Mouse (Mus musculus) embryonic facial prominence, embryonic 14.5 days (tissue): ENCODE data around the gene Plekha6. TPM values are rescaled to one million over a fixed set of nuclear protein-coding genes. Genes with fewer than 3 reads are reported as not detected.
A peak's percentile ranks its signal among the peaks of the same experiment; 100 is the strongest.

ENCODE experiments used
- ATAC-seq: fragments of 200-750 bp; cut with Nextera tagmentation; 2 replicates; pipeline ENCODE4 v1.8.0; 2017; ENCODE audit warnings: low read depth, moderate number of reproducible peaks, moderate TSS enrichment
- DNase-seq: peaks from one replicate; pipeline ENCODE4 v3.0.0-alpha.2; 2015; ENCODE audit warnings: low spot score
- H3K27ac ChIP-seq: fragments of 300-500 bp; sonication (generic); replicated peaks from 2 replicates; pipeline ENCODE4 v1.5.1; 2014; ENCODE audit warnings: low read depth, mild to moderate bottlenecking, low read length, moderate library complexity
- H3K27me3 ChIP-seq: fragments of 300-500 bp; sonication (generic); replicated peaks from 2 replicates; pipeline ENCODE4 v1.6.1; 2014; ENCODE audit warnings: low read length; ENCODE audit not compliant: control insufficient read depth, insufficient read depth
- H3K36me3 ChIP-seq: fragments of 300-500 bp; sonication (generic); 2 replicates; pipeline ENCODE4 v1.6.1; 2014; ENCODE audit warnings: low read length, mixed read lengths; ENCODE audit not compliant: control insufficient read depth, insufficient read depth
- H3K4me1 ChIP-seq: fragments of 300-500 bp; sonication (generic); 2 replicates; pipeline ENCODE4 v1.6.1; 2014; ENCODE audit warnings: antibody characterized with exemption, low read length; ENCODE audit not compliant: control insufficient read depth, insufficient read depth
- H3K4me2 ChIP-seq: fragments of 300-500 bp; sonication (generic); 2 replicates; pipeline ENCODE4 v1.6.1; 2014; ENCODE audit warnings: low read depth, mild to moderate bottlenecking, low read length, moderate library complexity, mixed read lengths
- H3K4me3 ChIP-seq: fragments of 300-500 bp; sonication (generic); 2 replicates; pipeline ENCODE4 v1.5.1; 2014; ENCODE audit warnings: low read depth, mild to moderate bottlenecking, low read length
- H3K9ac ChIP-seq: fragments of 300-500 bp; sonication (generic); 2 replicates; pipeline ENCODE4 v1.6.1; 2014; ENCODE audit warnings: low read depth, mild to moderate bottlenecking, low read length, moderate library complexity, mixed read lengths
- H3K9me3 ChIP-seq: fragments of 300-500 bp; sonication (generic); 2 replicates; pipeline ENCODE4 v1.6.1; 2016; ENCODE audit warnings: low read length; ENCODE audit not compliant: control insufficient read depth
- WGBS: fragments of 180-500 bp; shearing (Covaris S2); extraction: QIAGEN DNeasy Blood & Tissue Kit; methylation state at CpG from one replicate; pipeline ENCODE4 v1.1.7; 2014; 5-methylcytosine and 5-hydroxymethylcytosine counted together
- polyA plus RNA-seq: library from polyadenylated mRNA; unstranded; fragments of >200 nt; fragmentation: Nextera tagmentation; extraction: Ambion mirVana; gene quantifications from 2 replicates; pipeline ENCODE4 v1.2.1, GENCODE M21; 2014

Gene Plekha6
- polyA plus RNA-seq, 1 experiment from 2014 or later, result 6.3 TPM

GRCm38 (mm10) chr1:133209482-133209881, 45.5 kb downstream of the Plekha6 start:
- no peaks in the 10 kb centered on the region for H3K36me3 ChIP-seq
- no peak overlapping the region for H3K27ac ChIP-seq
- no peaks in the 10 kb centered on the region for H3K27me3 ChIP-seq
- peak overlapping the region; percentile 15; the same call in 1 of the 2 replicates for H3K4me2 ChIP-seq
- no peak overlapping the region for H3K9ac ChIP-seq
- no peak overlapping the region for H3K4me3 ChIP-seq
- DNase-seq (no peak), ATAC-seq (0 out of 2 replicates have a peak, but pooled peaks have one; percentile 38)
- 34% methylated on average over 7 of the region's 7 CpGs for WGBS
- H3K9me3 ChIP-seq, result no peaks in the 10 kb centered on the region
- peaks cover 15% of the 10 kb centered on the region for H3K4me1 ChIP-seq

- WGBS, result 26% methylated on average over 17 of the region's 17 CpGs
- H3K27ac ChIP-seq, result peak overlapping the region; percentile 31; the same call in 1 of the 2 replicates
- no peaks in the 10 kb centered on the region for H3K9me3 ChIP-seq
- peaks cover 15% of the 10 kb centered on the region for H3K4me1 ChIP-seq
- peak; percentile 26; the same call in 1 of the 2 replicates for ATAC-seq
- no peaks in the 10 kb centered on the region for H3K27me3 ChIP-seq
- H3K4me2 ChIP-seq, result peak overlapping the region; percentile 15; the same call in 1 of the 2 replicates
- no peak overlapping the region for H3K4me3 ChIP-seq
- H3K36me3 ChIP-seq, result no peaks in the 10 kb centered on the region
- peak; percentile 41 for DNase-seq
- H3K9ac ChIP-seq, result no peak overlapping the region
These were observed 46.0 kb downstream of the Plekha6 start for GRCm38 (mm10) chr1:133209901-133210516.

- Histone ChIP-seq H3K4me2 (no peak overlapping the region), H3K27me3 (no peaks in the 10 kb centered on the region), H3K9ac (no peak overlapping the region), H3K4me3 (no peak overlapping the region), H3K36me3 (no peaks in the 10 kb centered on the region), H3K27ac (no peak overlapping the region), H3K4me1 (peaks cover 15% of the 10 kb centered on the region), H3K9me3 (no peaks in the 10 kb centered on the region)
- 79% methylated on average over 5 of the region's 7 CpGs for WGBS
- no peak for ATAC-seq
- no peak for DNase-seq
These were observed 46.8 kb downstream of the Plekha6 start for GRCm38 (mm10) chr1:133210766-133211165.

GRCm38 (mm10) chr1:133212273-133212672, 48.3 kb downstream of the Plekha6 start:
- ATAC-seq (no peak), DNase-seq (no peak)
- H3K4me1 ChIP-seq, result peaks cover 15% of the 10 kb centered on the region
- H3K9ac ChIP-seq, result no peak overlapping the region
- H3K9me3 ChIP-seq, result no peaks in the 10 kb centered on the region
- no peaks in the 10 kb centered on the region for H3K36me3 ChIP-seq
- H3K27ac ChIP-seq, result no peak overlapping the region
- no peaks in the 10 kb centered on the region for H3K27me3 ChIP-seq
- H3K4me3 ChIP-seq, result no peak overlapping the region
- H3K4me2 ChIP-seq, result no peak overlapping the region
- 70% methylated on average over 4 of the region's 4 CpGs for WGBS

- Histone ChIP-seq H3K27ac (no peak overlapping the region), H3K4me2 (no peak overlapping the region), H3K27me3 (no peaks in the 10 kb centered on the region), H3K36me3 (no peaks in the 10 kb centered on the region), H3K4me3 (no peak overlapping the region), H3K9me3 (no peaks in the 10 kb centered on the region), H3K9ac (no peak overlapping the region), H3K4me1 (peaks cover 15% of the 10 kb centered on the region)
- no peak for DNase-seq
- 46% methylated on average over 7 of the region's 7 CpGs for WGBS
- ATAC-seq, result no peak
These were observed 49.1 kb downstream of the Plekha6 start for GRCm38 (mm10) chr1:133213098-133213497.

- Histone ChIP-seq H3K4me1 (peaks cover 15% of the 10 kb centered on the region), H3K9me3 (no peaks in the 10 kb centered on the region), H3K4me3 (no peak overlapping the region), H3K27ac (no peak overlapping the region), H3K27me3 (no peaks in the 10 kb centered on the region), H3K9ac (no peak overlapping the region), H3K4me2 (no peak overlapping the region), H3K36me3 (no peaks in the 10 kb centered on the region)
- WGBS, result 91% methylated on average over 4 of the region's 4 CpGs
- DNase-seq, result no peak
- no peak for ATAC-seq
These were observed 49.9 kb downstream of the Plekha6 start for GRCm38 (mm10) chr1:133213901-133214300.

- H3K9ac ChIP-seq, result no peak overlapping the region
- no peaks in the 10 kb centered on the region for H3K36me3 ChIP-seq
- H3K4me3 ChIP-seq, result no peak overlapping the region
- no peaks in the 10 kb centered on the region for H3K9me3 ChIP-seq
- 74% methylated on average over 7 of the region's 7 CpGs for WGBS
- ATAC-seq (no peak), DNase-seq (no peak)
- H3K4me1 ChIP-seq, result peaks cover 10% of the 10 kb centered on the region
- no peaks in the 10 kb centered on the region for H3K27me3 ChIP-seq
- H3K4me2 ChIP-seq, result no peak overlapping the region
- H3K27ac ChIP-seq, result no peak overlapping the region
These were observed 50.8 kb downstream of the Plekha6 start for GRCm38 (mm10) chr1:133214672-133215359.

- Histone ChIP-seq H3K9me3 (no peaks in the 10 kb centered on the region), H3K4me1 (peaks cover 6% of the 10 kb centered on the region), H3K36me3 (no peaks in the 10 kb centered on the region), H3K4me2 (no peak overlapping the region), H3K4me3 (no peak overlapping the region), H3K27me3 (no peaks in the 10 kb centered on the region), H3K9ac (no peak overlapping the region), H3K27ac (no peak overlapping the region)
- 78% methylated on average over 3 of the region's 3 CpGs for WGBS
- DNase-seq (no peak), ATAC-seq (no peak)
These were observed 51.3 kb downstream of the Plekha6 start for GRCm38 (mm10) chr1:133215360-133215700.

- H3K4me1 ChIP-seq, result peaks cover 6% of the 10 kb centered on the region
- no peak overlapping the region for H3K9ac ChIP-seq
- WGBS, result 68% methylated on average over 10 of the region's 10 CpGs
- no peaks in the 10 kb centered on the region for H3K36me3 ChIP-seq
- DNase-seq (no peak), ATAC-seq (no peak)
- H3K4me3 ChIP-seq, result no peak overlapping the region
- H3K27me3 ChIP-seq, result no peaks in the 10 kb centered on the region
- H3K4me2 ChIP-seq, result no peak overlapping the region
- H3K9me3 ChIP-seq, result no peaks in the 10 kb centered on the region
- H3K27ac ChIP-seq, result no peak overlapping the region
These were observed 51.7 kb downstream of the Plekha6 start for GRCm38 (mm10) chr1:133215753-133216152.
